Mouse (Mus musculus) naive thymus-derived CD4-positive, alpha-beta T cell, adult 2 months (primary cell): ENCODE data around the gene Dhx57.
A peak's percentile ranks its signal among the peaks of the same experiment; 100 is the strongest.
"Not testable (repeated sequence)": the region's sequence is repeated elsewhere in the genome, so short reads cannot be mapped to it uniquely, and the experiment has no call there.

Experiments used
- DNase-seq: peaks from one replicate; pipeline ENCODE4 v3.0.0-alpha.2; 2011; ENCODE audit warnings: low read depth

Dhx57 gene

DNA sequence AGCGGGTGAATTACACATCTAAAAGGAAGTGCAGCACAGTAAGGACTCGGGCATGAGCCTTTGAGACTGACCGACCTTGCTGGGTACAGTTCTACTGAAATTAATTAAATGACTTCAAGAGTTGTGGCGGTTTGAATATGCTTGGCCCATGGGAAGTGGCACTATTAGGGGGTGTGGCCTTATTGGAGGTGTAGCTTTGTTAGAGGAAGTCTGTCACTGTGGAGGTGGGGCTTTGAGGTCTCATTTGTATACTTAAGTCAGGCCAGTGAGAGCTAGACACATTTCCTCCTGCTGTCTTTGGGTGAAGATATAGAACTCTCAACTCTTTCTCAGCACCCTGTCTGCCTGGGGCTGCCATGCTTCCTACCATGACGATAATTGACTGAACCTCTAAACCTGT, 35.9 kb downstream of the Dhx57 start:
- DNase-seq = no peak

DNA sequence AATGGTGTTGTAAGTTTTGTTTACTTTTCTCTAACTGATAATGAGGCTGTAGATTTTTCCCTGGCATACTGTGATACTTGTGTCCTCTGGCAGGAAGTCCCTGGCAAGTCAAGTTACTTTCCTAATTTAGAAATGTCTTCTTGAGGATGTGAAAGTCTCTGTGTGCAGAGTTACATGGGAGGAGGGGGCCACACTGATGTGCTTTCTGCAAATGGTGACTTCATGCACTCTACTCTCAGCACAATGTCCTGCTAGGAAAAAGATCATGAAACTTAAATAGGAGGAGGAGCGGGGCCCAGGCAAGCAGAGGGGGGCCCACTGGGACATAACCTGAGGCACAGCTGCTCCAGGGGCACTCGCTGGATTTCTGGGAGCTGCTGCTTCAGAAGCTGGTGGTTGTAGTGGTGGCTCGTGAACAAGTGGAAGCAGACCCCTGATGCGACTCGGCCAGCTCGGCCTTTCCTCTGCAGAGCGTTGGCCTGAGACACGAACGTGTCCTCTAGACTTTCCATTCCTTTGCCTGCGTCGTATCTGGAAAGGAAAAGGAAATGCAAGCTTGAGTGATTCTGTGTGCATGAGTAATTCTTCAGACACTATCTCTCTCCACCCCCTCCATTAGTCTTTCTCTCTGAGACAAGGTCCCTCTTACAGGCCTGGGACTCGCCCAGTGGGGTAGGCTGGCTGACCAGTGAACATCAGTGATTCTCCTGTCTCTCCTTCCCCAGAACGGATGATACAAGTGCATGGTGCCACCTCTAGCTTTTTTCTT, 37.3 kb downstream of the Dhx57 start:
- DNase-seq = no peak

DNA sequence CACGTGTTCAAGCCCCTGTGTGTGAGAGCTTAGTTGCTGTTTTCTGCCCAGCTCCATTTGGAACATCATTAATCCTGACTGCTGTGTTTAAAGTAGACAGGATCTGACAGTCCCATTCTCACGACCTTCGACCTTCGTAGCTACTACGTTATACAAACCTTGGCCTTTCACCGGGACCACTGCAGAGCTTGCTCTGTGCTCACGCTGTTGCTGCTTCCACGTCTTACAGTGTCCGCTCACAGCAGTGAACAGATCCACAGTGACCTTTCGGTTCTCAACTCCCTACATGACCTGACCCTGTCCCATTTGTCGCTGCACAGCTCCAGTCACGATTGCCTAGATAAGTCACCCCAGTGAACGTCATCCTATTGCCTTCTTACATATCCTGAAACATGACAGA, 47.2 kb downstream of the Dhx57 start:
- no peak for DNase-seq

DNA sequence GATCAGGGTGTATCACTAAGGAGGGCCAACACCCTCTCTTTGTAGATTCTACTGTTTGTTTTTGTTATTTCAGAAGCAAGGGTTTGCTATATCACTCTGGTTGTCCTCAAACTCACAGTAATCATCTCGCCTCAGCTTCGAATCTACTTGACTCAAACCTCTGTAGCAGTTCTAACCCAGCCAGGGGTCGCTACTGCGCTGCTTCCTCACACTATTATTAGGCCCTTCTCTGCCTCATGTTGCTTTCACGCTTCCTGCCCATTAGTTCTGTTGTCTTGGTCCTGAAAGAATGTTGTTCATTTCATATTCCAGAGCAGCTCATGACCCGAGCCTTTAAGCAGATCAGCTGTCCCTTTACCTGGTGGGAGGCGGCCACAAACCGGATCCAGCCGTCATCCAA, 48.7 kb downstream of the Dhx57 start:
- no peak for DNase-seq

DNA sequence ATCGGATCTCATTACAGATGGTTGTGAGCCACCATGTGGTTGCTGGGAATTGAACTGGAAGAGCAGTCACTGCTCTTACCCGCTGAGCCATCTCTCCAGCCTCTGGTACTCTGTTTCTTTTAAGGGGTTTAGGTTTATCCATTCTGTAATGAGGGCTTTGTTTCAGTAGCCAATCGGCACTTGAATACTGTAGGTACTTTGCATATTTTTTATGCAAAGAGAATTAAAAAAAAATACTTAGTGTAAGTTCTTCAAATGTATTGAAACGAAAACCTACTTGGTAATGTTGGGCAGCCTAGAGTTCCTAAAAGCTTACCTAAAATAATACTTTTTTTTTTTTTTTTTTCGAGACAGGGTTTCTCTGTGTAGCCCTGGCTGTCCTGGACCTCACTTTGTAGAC, 52.8 kb downstream of the Dhx57 start:
- no peak for DNase-seq

DNA sequence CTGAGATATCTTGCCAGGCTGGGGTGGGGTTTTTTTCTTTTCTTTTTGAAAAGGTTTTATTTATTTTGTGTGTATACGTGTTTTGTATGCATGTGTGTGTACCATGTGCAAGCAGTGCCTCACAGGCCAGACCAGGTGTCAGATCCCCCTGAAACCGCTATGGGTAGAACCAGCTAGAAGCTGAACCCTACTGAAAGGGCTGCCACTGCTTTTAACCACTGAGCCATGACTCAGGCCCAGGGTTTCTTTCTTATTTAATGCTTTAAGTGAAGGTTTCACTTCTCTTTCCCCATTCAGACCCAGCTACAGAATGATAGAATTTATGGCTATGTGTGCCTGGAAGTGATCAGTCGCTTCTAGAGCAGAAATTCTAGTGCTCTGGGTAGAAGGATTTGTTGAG, 53.5 kb downstream of the Dhx57 start:
- no peak for DNase-seq

DNA sequence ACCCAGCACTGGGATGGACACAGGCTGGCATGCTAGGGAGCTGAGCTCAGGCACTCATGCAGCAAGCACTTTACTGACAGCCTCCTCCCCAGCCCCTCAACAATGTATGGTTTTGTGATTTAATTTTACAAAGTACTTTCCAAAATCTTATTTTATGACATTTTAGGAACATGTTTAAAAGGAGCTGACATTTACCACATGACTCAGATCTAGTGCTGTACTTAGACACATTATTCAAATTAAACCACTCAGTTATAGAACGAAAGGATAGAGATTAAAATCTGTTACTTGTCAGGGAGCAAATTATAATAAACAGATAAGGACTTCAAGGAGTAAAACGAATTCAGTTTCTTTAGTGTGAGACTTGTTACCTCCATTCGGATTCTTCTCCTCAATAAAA, 54.8 kb downstream of the Dhx57 start:
- no peak for DNase-seq

DNA sequence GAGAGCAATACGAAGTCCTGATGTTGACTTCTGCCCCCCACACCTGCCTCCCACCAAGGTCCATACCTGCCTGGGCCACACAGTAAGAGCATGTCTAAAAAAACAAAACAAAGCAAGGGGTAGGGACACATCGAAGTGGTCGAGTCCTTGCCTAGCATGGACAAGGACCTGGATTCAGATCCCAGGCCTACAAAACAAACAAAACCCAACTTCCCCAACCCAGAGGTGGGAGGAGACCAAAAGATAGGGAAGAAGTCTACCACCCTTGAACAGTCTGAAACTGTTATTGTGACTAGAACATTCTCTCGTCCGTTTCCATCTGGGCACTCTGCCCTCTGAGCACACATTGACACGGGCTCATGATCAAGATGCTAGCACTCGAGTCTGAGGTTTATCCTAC, 55.9 kb downstream of the Dhx57 start:
- DNase-seq = no peak

DNA sequence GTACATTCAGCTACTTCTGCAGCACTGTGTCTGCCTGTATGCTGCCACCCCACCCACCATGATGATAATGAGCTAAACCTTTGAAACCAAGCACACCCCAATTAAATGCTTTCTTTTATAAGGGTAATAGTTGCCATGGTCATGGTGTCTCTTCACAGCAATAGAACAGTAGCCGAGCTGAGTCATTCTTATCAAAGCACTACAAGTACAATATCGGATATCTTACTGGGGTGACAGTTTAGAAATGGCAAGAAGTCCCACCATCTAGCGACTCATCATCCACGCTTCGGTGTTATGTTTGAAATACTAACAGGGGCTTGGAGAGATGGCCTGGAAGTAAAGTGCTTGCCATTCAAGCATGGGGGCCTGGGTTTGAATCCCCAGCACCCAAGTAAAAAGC, 56.4 kb downstream of the Dhx57 start:
- DNase-seq = no peak

DNA sequence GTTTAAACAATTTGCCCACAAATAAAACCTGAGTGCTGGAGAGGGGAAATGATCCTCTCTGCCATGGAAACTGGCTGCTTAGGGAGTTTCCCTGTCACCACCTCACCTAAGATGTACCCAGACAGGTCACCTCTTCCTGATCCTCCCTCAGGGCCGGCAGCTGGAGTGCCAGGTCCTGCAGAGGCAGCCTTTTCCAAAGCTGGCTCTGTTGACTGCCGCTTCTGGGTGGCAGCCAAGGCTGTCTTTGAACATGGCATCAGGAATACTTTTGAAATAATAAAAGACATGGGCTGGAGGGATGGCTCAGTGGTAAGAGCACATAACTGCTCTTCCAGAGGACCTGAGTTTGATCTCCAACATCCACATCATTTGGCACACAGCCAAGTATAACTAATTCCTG, 60.9 kb downstream of the Dhx57 start:
- DNase-seq = no peak

DNA sequence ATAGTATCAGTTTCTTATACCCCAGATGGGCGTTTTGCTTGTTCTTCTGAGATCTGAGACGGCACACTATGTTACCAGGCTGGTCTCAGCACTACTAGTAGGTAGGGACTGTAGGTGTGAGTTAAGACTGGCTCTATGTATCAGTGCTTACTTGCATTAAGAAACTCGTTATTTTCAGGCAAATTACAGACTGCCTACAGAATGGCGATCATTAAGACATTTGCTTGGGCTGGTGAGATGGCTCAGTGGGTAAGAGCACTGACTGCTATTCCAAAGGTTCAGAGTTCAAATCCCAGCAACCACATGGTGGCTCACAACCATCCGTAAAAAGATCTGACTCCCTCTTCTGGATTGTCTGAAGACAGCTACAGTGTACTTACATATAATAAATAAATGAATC, 65.1 kb downstream of the Dhx57 start:
- DNase-seq = not testable (repeated sequence)

DNA sequence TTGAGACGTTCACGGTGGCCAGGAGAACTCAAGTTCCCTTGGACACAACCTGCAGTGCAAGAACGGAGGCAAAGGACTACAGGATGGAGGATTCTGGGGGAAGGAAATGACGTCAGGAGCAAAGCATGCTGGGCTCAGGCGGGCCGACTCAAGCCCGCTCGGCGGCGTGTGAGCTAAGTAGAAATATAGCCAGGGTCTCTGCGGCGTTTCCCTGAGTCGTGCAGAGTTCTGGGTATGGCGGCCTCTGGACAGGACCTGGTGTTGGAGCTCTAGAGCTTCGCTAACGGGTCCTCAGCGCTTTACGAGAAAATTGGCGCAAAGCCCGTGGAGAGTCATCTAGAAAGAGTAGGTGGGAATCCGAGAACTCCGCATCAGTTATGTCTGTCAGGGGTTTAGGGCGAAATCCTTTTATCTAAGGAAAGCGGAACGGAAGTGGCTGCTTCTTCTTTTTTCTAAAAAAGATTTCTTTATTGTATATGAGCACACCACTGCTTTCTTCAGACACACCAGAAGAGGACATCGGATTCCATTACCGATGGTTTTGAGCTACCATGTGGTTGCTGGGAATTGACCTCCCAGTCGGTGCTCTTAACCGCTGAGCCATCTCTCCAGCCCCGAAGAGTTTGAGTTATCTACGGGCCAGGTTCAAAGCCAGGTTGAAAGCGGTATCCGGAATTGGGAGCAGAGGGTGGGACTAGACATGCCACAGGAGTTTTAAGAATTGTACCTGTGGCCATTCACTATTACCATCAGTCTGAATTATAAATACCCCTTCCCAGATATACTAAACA, 65.8 kb downstream of the Dhx57 start, which contains the start of gene Gemin6:
TSS of gene Gemin6 (plus strand) at position 116 of the 791 bp plus-strand sequence.
- peak; percentile 88 for DNase-seq

DNA sequence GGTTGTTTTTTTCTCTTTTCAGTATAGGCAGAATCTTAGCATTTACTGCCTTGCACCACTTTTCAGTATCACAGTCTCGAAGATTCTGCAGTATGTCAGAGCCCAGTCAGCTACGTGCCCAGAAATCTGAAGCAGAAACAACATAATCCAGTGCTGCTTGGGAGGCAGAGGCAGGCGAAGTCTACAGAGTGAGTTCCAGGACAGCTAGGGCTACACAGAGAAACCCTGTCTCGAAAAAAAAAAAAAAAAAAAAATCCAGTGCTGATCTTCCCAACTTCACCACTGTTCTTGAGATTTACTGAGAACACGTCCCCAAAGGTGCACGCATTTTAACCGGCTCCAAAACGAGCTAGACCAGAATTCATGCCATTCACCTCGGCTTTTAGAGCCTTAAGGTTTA, 66.4 kb downstream of the Dhx57 start:
- peak; percentile 18 for DNase-seq

DNA sequence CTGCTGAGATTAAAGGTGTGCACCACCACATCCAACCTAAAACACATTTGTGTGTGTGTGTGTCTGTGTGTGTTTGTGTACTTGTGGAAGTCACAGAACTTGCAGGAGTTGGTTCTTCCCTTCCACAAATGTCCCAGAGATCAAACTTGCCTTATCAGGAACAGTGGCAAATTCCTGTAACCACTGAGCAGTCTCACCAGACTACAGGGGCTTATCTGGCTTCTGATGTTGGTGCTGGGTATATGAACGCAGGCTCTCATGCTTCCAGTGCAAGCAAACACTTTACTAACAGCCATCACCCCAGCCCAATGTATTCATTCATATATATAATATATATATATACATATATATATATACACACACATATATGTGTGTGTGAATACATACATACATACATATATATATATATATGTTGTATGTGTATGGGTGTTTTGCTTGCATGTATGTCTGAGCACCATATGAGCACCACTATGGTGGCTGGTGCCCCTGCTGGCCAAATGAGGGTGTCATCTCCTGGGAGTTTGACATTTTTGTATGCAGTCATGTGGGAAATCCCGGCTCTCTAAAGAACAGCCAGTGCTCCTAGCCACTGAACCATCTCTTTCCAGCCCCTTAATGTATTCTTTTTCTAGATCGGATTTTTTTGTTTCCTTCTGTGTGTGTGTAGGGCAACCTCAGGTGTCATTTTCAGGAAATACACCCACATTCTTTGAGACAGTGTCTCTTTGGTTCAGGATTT, 68.2 kb downstream of the Dhx57 start:
- DNase-seq = peak; percentile 63

DNA sequence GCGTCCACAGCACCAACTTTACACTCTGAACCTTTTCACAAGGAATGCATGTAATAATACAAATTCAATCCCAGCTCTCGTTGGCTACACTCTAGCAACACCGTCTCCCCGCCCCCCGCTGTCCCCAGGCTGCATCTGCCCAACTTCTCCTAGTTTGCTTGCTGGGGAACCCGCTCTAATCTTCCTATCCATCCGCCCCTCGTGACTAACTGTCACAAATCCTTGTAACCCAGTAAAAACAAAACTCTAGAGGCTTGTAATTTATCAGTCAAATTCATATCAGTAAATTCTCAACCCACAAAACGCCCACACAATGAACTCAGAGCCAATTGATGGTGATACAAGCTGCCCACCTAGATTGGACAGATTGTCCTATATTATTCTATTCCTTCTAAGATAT, 69.1 kb downstream of the Dhx57 start:
- DNase-seq = no peak

DNA sequence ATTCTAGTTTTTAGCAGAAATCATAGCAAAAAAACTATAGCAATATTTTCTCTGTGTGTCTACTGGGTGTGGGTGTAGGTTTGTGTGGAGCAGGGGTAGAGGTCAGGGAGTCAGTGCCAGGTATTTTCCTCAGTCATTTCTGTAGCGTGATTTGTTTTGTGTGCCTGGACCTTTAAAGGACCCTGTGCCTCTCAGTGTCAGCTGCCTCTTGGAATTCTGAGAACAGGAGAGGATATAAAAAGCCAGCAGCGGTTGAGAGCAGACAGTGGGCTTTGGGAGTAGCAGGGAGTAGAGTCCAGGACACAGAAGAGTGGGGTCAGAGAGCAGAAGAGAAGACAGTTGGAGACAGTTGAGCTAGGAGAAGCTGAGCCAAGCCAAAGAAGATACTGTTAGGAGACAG, 70.1 kb downstream of the Dhx57 start:
- DNase-seq = no peak

DNA sequence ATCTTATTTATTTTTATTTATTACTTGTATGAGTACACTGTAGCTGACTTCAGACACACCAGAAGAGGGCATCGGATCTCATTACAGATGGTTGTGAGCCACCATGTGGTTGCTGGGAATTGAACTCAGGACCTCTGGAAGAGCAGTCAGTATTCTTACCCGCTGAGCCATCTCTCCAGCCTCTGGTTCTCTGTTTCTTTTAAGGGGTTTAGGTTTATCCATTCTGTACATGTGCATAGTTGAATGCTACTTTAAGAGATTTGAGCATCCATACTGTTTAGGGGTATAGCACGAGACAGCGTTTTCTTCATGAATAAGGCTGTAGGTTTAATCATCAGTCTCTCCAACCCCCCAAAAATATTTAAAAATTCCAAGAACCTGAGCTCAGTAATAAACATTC, 76.3 kb downstream of the Dhx57 start:
- not testable (repeated sequence) for DNase-seq

DNA sequence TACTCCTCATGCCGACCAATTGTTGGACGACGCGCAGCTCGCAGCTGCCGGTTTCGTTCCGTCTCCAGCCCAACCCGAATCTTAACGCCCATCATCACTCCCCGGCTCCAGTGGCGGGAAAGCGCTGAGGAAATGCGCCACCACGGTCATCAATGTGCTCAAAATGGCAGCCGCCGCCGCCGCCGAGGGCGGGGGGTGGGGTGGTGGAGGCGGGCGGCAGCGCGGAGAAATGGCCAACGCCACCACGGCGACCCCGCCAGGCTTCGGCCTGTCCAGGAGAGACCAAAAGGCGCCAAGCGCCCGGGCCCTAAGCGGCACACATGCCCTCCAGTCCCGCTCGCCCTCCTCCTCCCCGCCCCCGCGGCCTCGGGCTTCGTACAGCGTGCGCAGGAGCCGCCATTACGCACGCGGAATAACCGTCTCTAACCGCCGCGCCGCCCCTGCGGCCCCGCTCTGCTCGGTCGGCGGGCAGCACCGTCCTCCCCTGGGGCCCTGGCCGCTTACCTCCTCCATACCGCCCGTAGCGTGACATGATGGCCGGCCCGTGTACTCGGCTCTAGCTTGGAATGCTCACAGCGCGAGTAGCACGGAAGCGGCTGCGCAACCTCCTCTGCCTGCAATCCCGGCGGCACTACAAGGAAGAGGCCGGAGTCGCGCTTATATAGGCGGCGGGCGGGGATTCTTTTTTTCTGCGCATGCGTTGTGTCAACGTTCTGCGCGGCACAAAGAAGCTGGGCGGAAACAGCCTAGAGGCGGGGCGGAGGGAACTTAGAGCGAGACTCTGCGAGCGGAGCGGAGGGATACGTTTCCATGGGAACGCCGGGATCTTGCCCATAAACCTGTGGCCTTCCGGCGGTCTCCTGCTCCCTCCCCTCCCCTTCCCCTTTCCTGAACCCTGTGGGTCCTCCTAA, 83.3 kb downstream of the Dhx57 start, which contains the start of the genes Srsf7 and Ttc39d:
TSS of gene Srsf7 (minus strand) at position 637 of the 911 bp plus-strand sequence.
TSS of gene Ttc39d (plus strand) at position 790 of the 911 bp plus-strand sequence.
- peak; percentile 98 for DNase-seq

DNA sequence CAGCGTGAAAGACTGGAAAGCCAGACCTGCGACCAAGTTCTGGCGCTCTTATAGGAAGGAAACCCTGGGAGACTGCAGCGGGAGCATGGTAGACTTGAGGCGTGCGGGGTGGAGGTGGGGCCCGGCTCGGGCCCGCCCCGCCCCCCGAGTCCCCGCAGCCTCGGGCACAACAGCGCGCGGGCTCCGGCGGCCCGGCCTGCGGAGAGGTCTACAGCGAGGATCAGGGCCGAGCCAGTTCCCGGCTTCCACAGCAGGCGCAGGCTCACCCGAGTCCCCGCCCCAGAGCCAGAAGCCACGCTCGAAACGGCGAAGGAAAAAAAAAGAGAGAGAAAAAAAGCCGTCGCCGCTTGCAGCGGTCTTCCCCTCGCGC, 84.0 kb downstream of the Dhx57 start:
- no peak for DNase-seq

DNA sequence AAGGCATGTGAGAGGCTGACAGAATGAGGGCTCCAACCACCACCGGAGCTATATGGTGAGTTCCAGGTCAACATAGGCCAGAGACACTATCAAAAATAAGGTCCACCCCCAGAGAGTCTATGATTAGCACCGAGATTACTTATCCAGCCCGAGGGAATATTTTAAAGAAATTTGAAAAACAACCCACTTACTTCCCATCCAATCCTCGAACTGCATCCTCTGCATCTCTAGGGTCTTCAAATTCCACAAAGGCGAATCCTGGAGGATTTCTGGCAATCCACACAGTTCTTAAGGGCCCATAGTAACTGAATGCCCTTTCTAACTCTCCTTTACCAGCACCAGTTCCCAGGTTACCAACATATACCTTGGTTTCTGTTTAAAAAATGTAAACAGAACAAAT, 84.6 kb downstream of the Dhx57 start:
- DNase-seq = no peak

DNA sequence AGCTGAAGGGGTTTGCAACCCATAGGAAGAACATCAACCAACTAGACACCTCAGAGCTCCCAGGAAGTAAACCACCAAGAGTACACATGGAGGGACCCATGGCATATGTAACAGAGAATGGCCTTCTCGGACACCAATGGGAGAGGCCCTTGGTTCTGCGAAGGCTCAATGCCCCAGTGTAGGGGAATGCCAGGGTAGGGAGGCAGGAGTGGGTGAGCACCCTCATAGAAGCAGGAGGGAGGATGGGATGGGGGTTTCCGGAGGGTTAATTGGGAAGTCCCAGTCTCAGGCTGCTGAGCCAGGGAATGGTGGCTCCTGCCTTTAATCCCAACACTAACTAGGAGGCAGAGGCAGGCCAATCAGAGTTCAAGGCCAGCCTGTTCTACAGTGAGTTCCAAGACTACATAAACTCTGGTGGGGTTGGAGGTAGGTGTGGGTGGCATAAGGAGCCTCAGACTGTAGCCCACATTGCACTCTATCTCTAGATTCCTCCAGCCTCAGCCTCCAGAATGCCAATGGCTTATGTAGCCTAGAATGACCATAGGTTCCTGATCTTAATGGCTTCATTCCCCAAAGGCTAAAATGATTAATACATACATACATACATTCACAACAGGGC, 91.0 kb downstream of the Dhx57 start:
- DNase-seq = no peak
